Comparison of ENCODE assay signal across 22 mouse cellular contexts in genomic region chr13:93381301-93381700, GRCm38 (mm10).
DNase-seq lines count a peak whose midpoint lies in the region; ATAC-seq lines count a peak whose summit lies in the region.
"Had no signal": no experiment of that assay in that cellular context is flagged by ENCODE, and none has a peak within 500 bp of the region (broad histone marks: within the 10 kb centered on the region; RNA-seq: fewer than 3 reads in every experiment).

No protein-coding gene starts in this region.

- H3K27me3 ChIP-seq in heart, embryonic 13.5 days (replicated peaks): no peaks in the 10 kb centered on the region
- H3K27me3 ChIP-seq in intestine, embryonic 16.5 days (replicated peaks; ENCODE audit: control insufficient read depth, insufficient read depth, low read length): no peaks in the 10 kb centered on the region
- H3K27me3 ChIP-seq: heart, embryonic 15.5 days; hindbrain, embryonic 13.5 days; neural tube, embryonic 12.5 days had no signal

- H3K9me3 ChIP-seq in heart, embryonic 13.5 days: no peaks in the 10 kb centered on the region
- no peaks in the 10 kb centered on the region for H3K9me3 ChIP-seq in intestine, embryonic 16.5 days (ENCODE audit: control insufficient read depth, low read length)
- H3K9me3 ChIP-seq: embryonic facial prominence, embryonic 10.5 days; heart, embryonic 15.5 days; hindbrain, embryonic 13.5 days; neural tube, embryonic 12.5 days had no signal

- no peak overlapping the region for H3K4me2 ChIP-seq in heart, embryonic 13.5 days
- no peak overlapping the region for H3K4me2 ChIP-seq in intestine, embryonic 16.5 days (ENCODE audit: low read depth, low read length)
- H3K4me2 ChIP-seq: heart, embryonic 15.5 days; hindbrain, embryonic 13.5 days; lung, embryonic 14.5 days; neural tube, embryonic 12.5 days had no signal

- DNase-seq in heart, postnatal 4 days: no peak
- DNase-seq in brain, adult 2 months (ENCODE audit: low read depth, low spot score): peak; percentile 38
- no peak for DNase-seq in layer of hippocampus, postnatal 36 days
- no peak for DNase-seq in embryo, embryonic 10 days (ENCODE audit: low spot score)
- DNase-seq: adrenal gland, adult 8-10 months; B cell, adult 2 months; cerebellum, postnatal 10 days; gastrocnemius, postnatal 36 days; kidney, adult 11 months; kidney, postnatal 10 days; layer of hippocampus, adult 9-11 months; left cerebral cortex, postnatal 4 days; lung, embryonic 14.5 days; right cerebral cortex, postnatal 4 days; thymus, postnatal 36 days had no signal

- H3K36me3 ChIP-seq in heart, embryonic 13.5 days: no peaks in the 10 kb centered on the region
- H3K36me3 ChIP-seq in intestine, embryonic 16.5 days (ENCODE audit: control insufficient read depth, insufficient read depth, low read length): no peaks in the 10 kb centered on the region
- H3K36me3 ChIP-seq: embryonic facial prominence, embryonic 10.5 days; heart, embryonic 15.5 days; hindbrain, embryonic 13.5 days; neural tube, embryonic 12.5 days had no signal

- WGBS in heart, embryonic 13.5 days: 23% methylated on average over 1 of the region's 1 CpGs
- 75% methylated on average over 1 of the region's 1 CpGs for WGBS in intestine, embryonic 16.5 days

- H3K9ac ChIP-seq in heart, embryonic 13.5 days: no peak overlapping the region
- H3K9ac ChIP-seq in intestine, embryonic 16.5 days (ENCODE audit: low read depth, low read length): no peak overlapping the region
- H3K9ac ChIP-seq: heart, embryonic 15.5 days; hindbrain, embryonic 13.5 days; lung, embryonic 14.5 days; neural tube, embryonic 12.5 days had no signal

- no peak overlapping the region for H3K4me3 ChIP-seq in heart, embryonic 13.5 days
- no peak overlapping the region for H3K4me3 ChIP-seq in intestine, embryonic 16.5 days (ENCODE audit: low read length)
- H3K4me3 ChIP-seq: embryonic facial prominence, embryonic 10.5 days; heart, embryonic 15.5 days; hindbrain, embryonic 13.5 days; neural tube, embryonic 12.5 days had no signal

- peaks cover 28% of the 10 kb centered on the region for H3K4me1 ChIP-seq in heart, embryonic 13.5 days
- no peaks in the 10 kb centered on the region for H3K4me1 ChIP-seq in intestine, embryonic 16.5 days (ENCODE audit: control insufficient read depth, insufficient read depth, low read length)
- H3K4me1 ChIP-seq: embryonic facial prominence, embryonic 10.5 days; heart, embryonic 15.5 days; hindbrain, embryonic 13.5 days; neural tube, embryonic 12.5 days had no signal

- no peak for ATAC-seq in heart, embryonic 13.5 days (ENCODE audit: extremely low read depth, insufficient number of reproducible peaks, low FRiP score, low TSS enrichment)
- peak; percentile 62; the same call in 1 of the 2 replicates for ATAC-seq in intestine, embryonic 16.5 days
- ATAC-seq in megakaryocyte progenitor cell, adult 5-6 weeks (replicated peaks; ENCODE audit: poor library complexity): peak; percentile 94

- peak overlapping the region; percentile 59 for H3K27ac ChIP-seq in heart, embryonic 13.5 days (replicated peaks)
- H3K27ac ChIP-seq in intestine, embryonic 16.5 days (ENCODE audit: low read length): no peak overlapping the region
- H3K27ac ChIP-seq: embryonic facial prominence, embryonic 10.5 days; heart, embryonic 15.5 days; hindbrain, embryonic 13.5 days; neural tube, embryonic 12.5 days had no signal
